Mouse (Mus musculus): ENCODE measurements around the gene Alpl. TPM values are rescaled to one million over a fixed set of nuclear protein-coding genes. Genes with fewer than 3 reads are reported as not detected.

The Alpl gene
- polyA plus RNA-seq, 1 experiment from 2014 or later: 4.5 TPM

- WGBS: 61% methylated on average over 3 of the region's 3 CpGs
- no peaks in the 10 kb centered on the region for H3K27me3 ChIP-seq (replicated peaks)
- H3K4me1 ChIP-seq: no peaks in the 10 kb centered on the region
- no peaks in the 10 kb centered on the region for H3K9me3 ChIP-seq
- no peak overlapping the region for H3K27ac ChIP-seq
- no peak overlapping the region for H3K4me2 ChIP-seq (replicated peaks)
- no peak overlapping the region for H3K4me3 ChIP-seq
- no peak for ATAC-seq (ENCODE audit: low FRiP score, low read depth)
- H3K36me3 ChIP-seq: no peaks in the 10 kb centered on the region
- H3K9ac ChIP-seq: no peak overlapping the region
These were observed 24.5 kb upstream of the Alpl start for GRCm38 (mm10) chr4:137820721-137821120.

- no peak overlapping the region for H3K4me2 ChIP-seq (replicated peaks)
- peak; percentile 65; the same call in 1 of the 2 replicates for ATAC-seq (ENCODE audit: low FRiP score, low read depth)
- H3K27ac ChIP-seq: no peak overlapping the region
- H3K9me3 ChIP-seq: no peaks in the 10 kb centered on the region
- H3K27me3 ChIP-seq (replicated peaks): no peaks in the 10 kb centered on the region
- no peaks in the 10 kb centered on the region for H3K4me1 ChIP-seq
- WGBS: 58% methylated on average over 2 of the region's 2 CpGs
- no peaks in the 10 kb centered on the region for H3K36me3 ChIP-seq
- no peak overlapping the region for H3K9ac ChIP-seq
- H3K4me3 ChIP-seq: no peak overlapping the region
These were observed 23.3 kb upstream of the Alpl start for GRCm38 (mm10) chr4:137819487-137819886.

- Histone ChIP-seq H3K4me2 (replicated peaks) (no peak overlapping the region), H3K4me1 (peaks cover 6% of the 10 kb centered on the region; the same call in 1 of the 2 replicates), H3K27ac (no peak overlapping the region), H3K27me3 (replicated peaks) (no peaks in the 10 kb centered on the region), H3K36me3 (no peaks in the 10 kb centered on the region), H3K9me3 (no peaks in the 10 kb centered on the region), H3K4me3 (no peak overlapping the region), H3K9ac (no peak overlapping the region)
- no peak for ATAC-seq (ENCODE audit: low FRiP score, low read depth)
- 90% methylated on average over 3 of the region's 3 CpGs for WGBS
These were observed 22.2 kb upstream of the Alpl start for GRCm38 (mm10) chr4:137818341-137818740.

GRCm38 (mm10) chr4:137816216-137816615 is 20.0 kb upstream of the Alpl start:
- 85% methylated on average over 7 of the region's 7 CpGs for WGBS
- Histone ChIP-seq H3K9ac (no peak overlapping the region), H3K4me2 (replicated peaks) (no peak overlapping the region), H3K36me3 (no peaks in the 10 kb centered on the region), H3K27me3 (replicated peaks) (no peaks in the 10 kb centered on the region), H3K27ac (no peak overlapping the region), H3K4me1 (peaks cover 6% of the 10 kb centered on the region; the same call in 1 of the 2 replicates), H3K4me3 (no peak overlapping the region), H3K9me3 (no peaks in the 10 kb centered on the region)
- no peak for ATAC-seq (ENCODE audit: low FRiP score, low read depth)

- Histone ChIP-seq H3K4me1 (peaks cover 6% of the 10 kb centered on the region; the same call in 1 of the 2 replicates), H3K4me2 (replicated peaks) (no peak overlapping the region), H3K27ac (no peak overlapping the region), H3K9me3 (no peaks in the 10 kb centered on the region), H3K4me3 (no peak overlapping the region), H3K27me3 (replicated peaks) (no peaks in the 10 kb centered on the region), H3K9ac (no peak overlapping the region), H3K36me3 (no peaks in the 10 kb centered on the region)
- 74% methylated on average over 3 of the region's 3 CpGs for WGBS
- ATAC-seq (ENCODE audit: low FRiP score, low read depth): no peak
These were observed 19.3 kb upstream of the Alpl start for GRCm38 (mm10) chr4:137815473-137815872.

- H3K9ac ChIP-seq: no peak overlapping the region
- H3K4me2 ChIP-seq (replicated peaks): no peak overlapping the region
- ATAC-seq (ENCODE audit: low FRiP score, low read depth): no peak
- H3K4me3 ChIP-seq: no peak overlapping the region
- no peaks in the 10 kb centered on the region for H3K27me3 ChIP-seq (replicated peaks)
- no peaks in the 10 kb centered on the region for H3K9me3 ChIP-seq
- H3K27ac ChIP-seq: no peak overlapping the region
- peaks cover 6% of the 10 kb centered on the region; the same call in 1 of the 2 replicates for H3K4me1 ChIP-seq
- 72% methylated on average over 7 of the region's 7 CpGs for WGBS
- no peaks in the 10 kb centered on the region for H3K36me3 ChIP-seq
These were observed 18.0 kb upstream of the Alpl start for GRCm38 (mm10) chr4:137814140-137814539.

- no peak overlapping the region for H3K27ac ChIP-seq
- WGBS: 70% methylated on average over 13 of the region's 13 CpGs
- no peaks in the 10 kb centered on the region for H3K36me3 ChIP-seq
- no peaks in the 10 kb centered on the region for H3K9me3 ChIP-seq
- H3K4me1 ChIP-seq: peaks cover 6% of the 10 kb centered on the region; the same call in 1 of the 2 replicates
- H3K4me3 ChIP-seq: no peak overlapping the region
- no peak overlapping the region for H3K9ac ChIP-seq
- H3K4me2 ChIP-seq (replicated peaks): no peak overlapping the region
- no peak for ATAC-seq (ENCODE audit: low FRiP score, low read depth)
- H3K27me3 ChIP-seq (replicated peaks): no peaks in the 10 kb centered on the region
These were observed 16.9 kb upstream of the Alpl start for GRCm38 (mm10) chr4:137812946-137813708.

- Histone ChIP-seq H3K4me2 (replicated peaks) (no peak overlapping the region), H3K36me3 (no peaks in the 10 kb centered on the region), H3K27ac (no peak overlapping the region), H3K9ac (no peak overlapping the region), H3K4me3 (no peak overlapping the region), H3K27me3 (replicated peaks) (no peaks in the 10 kb centered on the region), H3K9me3 (no peaks in the 10 kb centered on the region), H3K4me1 (peaks cover 6% of the 10 kb centered on the region; the same call in 1 of the 2 replicates)
- 75% methylated on average over 4 of the region's 4 CpGs for WGBS
- ATAC-seq (ENCODE audit: low FRiP score, low read depth): no peak
These were observed 13.8 kb upstream of the Alpl start for GRCm38 (mm10) chr4:137809999-137810398.

- no peak overlapping the region for H3K4me3 ChIP-seq
- WGBS: 51% methylated on average over 7 of the region's 7 CpGs
- no peak overlapping the region for H3K4me2 ChIP-seq (replicated peaks)
- no peaks in the 10 kb centered on the region for H3K9me3 ChIP-seq
- H3K36me3 ChIP-seq: no peaks in the 10 kb centered on the region
- H3K27me3 ChIP-seq (replicated peaks): no peaks in the 10 kb centered on the region
- ATAC-seq (ENCODE audit: low FRiP score, low read depth): no peak
- H3K4me1 ChIP-seq: no peaks in the 10 kb centered on the region
- no peak overlapping the region for H3K27ac ChIP-seq
- H3K9ac ChIP-seq: no peak overlapping the region
These were observed 11.2 kb upstream of the Alpl start for GRCm38 (mm10) chr4:137807301-137807851.

GRCm38 (mm10) chr4:137801196-137801595 is 5.0 kb upstream of the Alpl start:
- Histone ChIP-seq H3K9me3 (no peaks in the 10 kb centered on the region), H3K4me2 (replicated peaks) (no peak overlapping the region), H3K9ac (no peak overlapping the region), H3K4me3 (no peak overlapping the region), H3K4me1 (peaks cover 11% of the 10 kb centered on the region; the same call in 1 of the 2 replicates), H3K36me3 (no peaks in the 10 kb centered on the region), H3K27me3 (replicated peaks) (peaks cover 14% of the 10 kb centered on the region), H3K27ac (no peak overlapping the region)
- no peak for ATAC-seq (ENCODE audit: low FRiP score, low read depth)
- WGBS: 22% methylated on average over 12 of the region's 12 CpGs

GRCm38 (mm10) chr4:137800324-137800723 is 4.1 kb upstream of the Alpl start:
- no peak overlapping the region for H3K9ac ChIP-seq
- ATAC-seq (ENCODE audit: low FRiP score, low read depth): no peak

GRCm38 (mm10) chr4:137797038-137797437 is 854 bp upstream of the Alpl start:
- Histone ChIP-seq H3K9ac (no peak overlapping the region), H3K4me1 (peaks cover 19% of the 10 kb centered on the region), H3K4me2 (replicated peaks) (no peak overlapping the region), H3K9me3 (no peaks in the 10 kb centered on the region), H3K27me3 (replicated peaks) (peaks cover 25% of the 10 kb centered on the region), H3K27ac (no peak overlapping the region), H3K36me3 (no peaks in the 10 kb centered on the region), H3K4me3 (no peak overlapping the region)
- WGBS: 72% methylated on average over 4 of the region's 4 CpGs
- ATAC-seq (ENCODE audit: low FRiP score, low read depth): no peak

More at GRCm38 (mm10) chr4:137800324-137800723, 4.1 kb upstream of the Alpl start:
- H3K9me3 ChIP-seq: no peaks in the 10 kb centered on the region
- no peak overlapping the region for H3K4me3 ChIP-seq
- H3K27me3 ChIP-seq (replicated peaks): peaks cover 20% of the 10 kb centered on the region
- WGBS: 28% methylated on average over 11 of the region's 11 CpGs
- H3K36me3 ChIP-seq: no peaks in the 10 kb centered on the region
- no peak overlapping the region for H3K4me2 ChIP-seq (replicated peaks)
- peaks cover 19% of the 10 kb centered on the region for H3K4me1 ChIP-seq
- no peak overlapping the region for H3K27ac ChIP-seq
